Mouse (Mus musculus): ENCODE measurements at regions not wholly inside any gene's neighbourhood (a gene's known extent, or its start where the extent isn't known, plus 50 kb on each side); places are given as distances from the start of the nearest gene placed in this dataset.

GRCm38 (mm10) chr8:15334532-15334931, 288.7 kb upstream of the BB014433 start:
- Histone ChIP-seq H3K36me3 (no peaks in the 10 kb centered on the region), H3K4me3 (no peak overlapping the region), H3K4me2 (no peak overlapping the region), H3K4me1 (no peaks in the 10 kb centered on the region), H3K9me3 (no peaks in the 10 kb centered on the region), H3K27me3 (replicated peaks) (no peaks in the 10 kb centered on the region), H3K27ac (replicated peaks) (no peak overlapping the region), H3K9ac (no peak overlapping the region)
- no peak for ATAC-seq (ENCODE audit: extremely low read depth, insufficient number of reproducible peaks, low FRiP score, low TSS enrichment)
- 71% methylated on average over 4 of the region's 4 CpGs for WGBS

GRCm38 (mm10) chr8:15327312-15327711, 281.4 kb upstream of the BB014433 start:
- H3K4me2 ChIP-seq = no peak overlapping the region
- H3K9ac ChIP-seq = no peak overlapping the region
- no peak overlapping the region for H3K27ac ChIP-seq (replicated peaks)
- H3K27me3 ChIP-seq (replicated peaks) = no peaks in the 10 kb centered on the region
- ATAC-seq (ENCODE audit: extremely low read depth, insufficient number of reproducible peaks, low FRiP score, low TSS enrichment) = no peak
- 22% methylated on average over 5 of the region's 5 CpGs for WGBS
- H3K4me3 ChIP-seq = no peak overlapping the region
- no peaks in the 10 kb centered on the region for H3K4me1 ChIP-seq
- H3K9me3 ChIP-seq = no peaks in the 10 kb centered on the region
- H3K36me3 ChIP-seq = no peaks in the 10 kb centered on the region

- Histone ChIP-seq H3K9me3 (no peaks in the 10 kb centered on the region), H3K27me3 (replicated peaks) (no peaks in the 10 kb centered on the region), H3K4me3 (no peak overlapping the region), H3K36me3 (no peaks in the 10 kb centered on the region), H3K4me1 (no peaks in the 10 kb centered on the region), H3K27ac (replicated peaks) (no peak overlapping the region), H3K4me2 (no peak overlapping the region), H3K9ac (no peak overlapping the region)
- whole genome bisulfite sequencing = 86% methylated on average over 4 of the region's 4 CpGs
- ATAC-seq (ENCODE audit: extremely low read depth, insufficient number of reproducible peaks, low FRiP score, low TSS enrichment) = no peak
These were observed 277.5 kb upstream of the BB014433 start for GRCm38 (mm10) chr8:15323421-15323820.

- H3K27ac ChIP-seq (replicated peaks) = no peak overlapping the region
- H3K4me3 ChIP-seq = no peak overlapping the region
- no peaks in the 10 kb centered on the region for H3K9me3 ChIP-seq
- no peak overlapping the region for H3K9ac ChIP-seq
- no peaks in the 10 kb centered on the region for H3K27me3 ChIP-seq (replicated peaks)
- H3K36me3 ChIP-seq = no peaks in the 10 kb centered on the region
- ATAC-seq (ENCODE audit: extremely low read depth, insufficient number of reproducible peaks, low FRiP score, low TSS enrichment) = no peak
- 77% methylated on average over 16 of the region's 16 CpGs for WGBS
- no peaks in the 10 kb centered on the region for H3K4me1 ChIP-seq
- no peak overlapping the region for H3K4me2 ChIP-seq
These were observed 272.4 kb upstream of the BB014433 start for GRCm38 (mm10) chr8:15318082-15318816.

- no peak overlapping the region for H3K27ac ChIP-seq (replicated peaks)
- 60% methylated on average over 5 of the region's 5 CpGs for WGBS
These were observed 267.6 kb upstream of the BB014433 start for GRCm38 (mm10) chr8:15313481-15313880.

GRCm38 (mm10) chr8:15311509-15311908, 265.6 kb upstream of the BB014433 start:
- 77% methylated on average over 4 of the region's 4 CpGs for WGBS
- ATAC-seq (ENCODE audit: extremely low read depth, insufficient number of reproducible peaks, low FRiP score, low TSS enrichment) = no peak

More at GRCm38 (mm10) chr8:15313481-15313880, 267.6 kb upstream of the BB014433 start:
- H3K9ac ChIP-seq = no peak overlapping the region
- no peaks in the 10 kb centered on the region for H3K9me3 ChIP-seq
- H3K4me1 ChIP-seq = no peaks in the 10 kb centered on the region
- H3K4me2 ChIP-seq = no peak overlapping the region
- no peak overlapping the region for H3K4me3 ChIP-seq
- no peak for ATAC-seq (ENCODE audit: extremely low read depth, insufficient number of reproducible peaks, low FRiP score, low TSS enrichment)
- H3K36me3 ChIP-seq = no peaks in the 10 kb centered on the region
- no peaks in the 10 kb centered on the region for H3K27me3 ChIP-seq (replicated peaks)

GRCm38 (mm10) chr8:15311045-15311444, 265.2 kb upstream of the BB014433 start:
- Histone ChIP-seq H3K9ac (no peak overlapping the region), H3K36me3 (no peaks in the 10 kb centered on the region), H3K27me3 (replicated peaks) (no peaks in the 10 kb centered on the region), H3K4me1 (no peaks in the 10 kb centered on the region), H3K27ac (replicated peaks) (no peak overlapping the region), H3K4me2 (no peak overlapping the region), H3K9me3 (no peaks in the 10 kb centered on the region), H3K4me3 (no peak overlapping the region)
- ATAC-seq (ENCODE audit: extremely low read depth, insufficient number of reproducible peaks, low FRiP score, low TSS enrichment) = no peak
- 58% methylated on average over 7 of the region's 7 CpGs for WGBS

More at GRCm38 (mm10) chr8:15311509-15311908, 265.6 kb upstream of the BB014433 start:
- Histone ChIP-seq H3K9ac (no peak overlapping the region), H3K9me3 (no peaks in the 10 kb centered on the region), H3K4me1 (no peaks in the 10 kb centered on the region), H3K4me2 (no peak overlapping the region), H3K36me3 (no peaks in the 10 kb centered on the region), H3K27me3 (replicated peaks) (no peaks in the 10 kb centered on the region), H3K4me3 (no peak overlapping the region), H3K27ac (replicated peaks) (no peak overlapping the region)

GRCm38 (mm10) chr8:15304143-15304677, 258.3 kb upstream of the BB014433 start:
- no peaks in the 10 kb centered on the region for H3K4me1 ChIP-seq
- H3K9ac ChIP-seq = no peak overlapping the region
- WGBS = 51% methylated on average over 2 of the region's 2 CpGs
- H3K4me3 ChIP-seq = no peak overlapping the region
- no peak overlapping the region for H3K27ac ChIP-seq (replicated peaks)
- H3K4me2 ChIP-seq = no peak overlapping the region
- no peaks in the 10 kb centered on the region for H3K9me3 ChIP-seq
- no peaks in the 10 kb centered on the region for H3K36me3 ChIP-seq
- no peaks in the 10 kb centered on the region for H3K27me3 ChIP-seq (replicated peaks)
- no peak for ATAC-seq (ENCODE audit: extremely low read depth, insufficient number of reproducible peaks, low FRiP score, low TSS enrichment)

- H3K9me3 ChIP-seq = no peaks in the 10 kb centered on the region
- H3K4me3 ChIP-seq = no peak overlapping the region
- H3K27me3 ChIP-seq (replicated peaks) = peaks cover 17% of the 10 kb centered on the region; the same call in 1 of the 2 replicates
- H3K4me2 ChIP-seq = no peak overlapping the region
- no peak overlapping the region for H3K27ac ChIP-seq (replicated peaks)
- ATAC-seq (ENCODE audit: extremely low read depth, insufficient number of reproducible peaks, low FRiP score, low TSS enrichment) = no peak
- no peak overlapping the region for H3K9ac ChIP-seq
- H3K4me1 ChIP-seq = no peaks in the 10 kb centered on the region
- no peaks in the 10 kb centered on the region for H3K36me3 ChIP-seq
- WGBS = 47% methylated on average over 5 of the region's 5 CpGs
These were observed 227.9 kb upstream of the BB014433 start for GRCm38 (mm10) chr8:15273775-15274174.

- 50% methylated on average over 17 of the region's 17 CpGs for WGBS
- no peak overlapping the region for H3K4me3 ChIP-seq
- H3K4me1 ChIP-seq = no peaks in the 10 kb centered on the region
- no peak overlapping the region for H3K9ac ChIP-seq
- H3K27me3 ChIP-seq (replicated peaks) = peaks cover 17% of the 10 kb centered on the region; the same call in 1 of the 2 replicates
- ATAC-seq (ENCODE audit: extremely low read depth, insufficient number of reproducible peaks, low FRiP score, low TSS enrichment) = no peak
- H3K27ac ChIP-seq (replicated peaks) = no peak overlapping the region
- no peak overlapping the region for H3K4me2 ChIP-seq
- H3K9me3 ChIP-seq = no peaks in the 10 kb centered on the region
- no peaks in the 10 kb centered on the region for H3K36me3 ChIP-seq
These were observed 226.1 kb upstream of the BB014433 start for GRCm38 (mm10) chr8:15271793-15272587.

- WGBS = 11% methylated on average over 5 of the region's 5 CpGs
- Histone ChIP-seq H3K9ac (no peak overlapping the region), H3K9me3 (no peaks in the 10 kb centered on the region), H3K4me1 (no peaks in the 10 kb centered on the region), H3K27ac (replicated peaks) (no peak overlapping the region), H3K36me3 (no peaks in the 10 kb centered on the region), H3K4me3 (no peak overlapping the region), H3K4me2 (no peak overlapping the region), H3K27me3 (replicated peaks) (peaks cover 17% of the 10 kb centered on the region; the same call in 1 of the 2 replicates)
- ATAC-seq (ENCODE audit: extremely low read depth, insufficient number of reproducible peaks, low FRiP score, low TSS enrichment) = no peak
These were observed 224.4 kb upstream of the BB014433 start for GRCm38 (mm10) chr8:15270290-15270689.

Measured in heart, embryonic 13.5 days (tissue).